ENCODE assay signal across 8 mouse cellular contexts in genomic region chr1:176877756-176878155, GRCm38 (mm10).
DNase-seq lines count a peak whose midpoint lies in the region; ATAC-seq and TF ChIP-seq lines count a peak whose summit lies in the region.
"Had no signal": no experiment of that assay in that cellular context is flagged by ENCODE, and none has a peak within 500 bp of the region (broad histone marks: within the 10 kb centered on the region; RNA-seq: fewer than 3 reads in every experiment).

No protein-coding gene starts in this region.

- DNase-seq in kidney, postnatal 36 days: peak; percentile 34 to 50
- DNase-seq in kidney, adult 11 months: no peak
- DNase-seq in CD4-positive helper T cell, adult 2 months (ENCODE audit: low read depth, low spot score): peak; percentile 57
- DNase-seq in ES-E14 (ENCODE audit: low read depth, low spot score): peak; percentile 42
- DNase-seq in embryo, embryonic 10.5 days (ENCODE audit: low spot score): peak; percentile 85
- DNase-seq in left cerebral cortex, postnatal 25 days (ENCODE audit: low spot score in 2 of 2): peak; percentile 64 to 83
- no peak for DNase-seq in stomach, postnatal 0 days (ENCODE audit: low spot score)

- H3K9ac ChIP-seq in ES-E14 (ENCODE audit: insufficient read depth, low read depth, low read length, poor library complexity, severe bottlenecking): no peak overlapping the region
- H3K9ac ChIP-seq in stomach, postnatal 0 days (ENCODE audit: low read length): no peak overlapping the region

- TF ChIP-seq CTCF in stomach, postnatal 0 days (IDR thresholded peaks at IDR 0.05; ENCODE audit: low read depth): peak; percentile 93

- intact Hi-C loops in left cerebral cortex, postnatal 25 days (cut with DNase I): loop anchor here (2.0 to 5.0 kb wide), 3 partner anchors 311 to 825 kb away; no protein-coding TSS in a partner anchor

- 38% methylated on average over 3 of the region's 3 CpGs for WGBS in stomach, postnatal 0 days

- no peak overlapping the region for H3K27ac ChIP-seq in ES-E14 (ENCODE audit: insufficient read depth, low read depth, low read length, poor library complexity, severe bottlenecking)
- H3K27ac ChIP-seq in stomach, postnatal 0 days (replicated peaks): no peak overlapping the region

- no peaks in the 10 kb centered on the region for H3K27me3 ChIP-seq in stomach, postnatal 0 days (ENCODE audit: control insufficient read depth, insufficient read depth, low read length)

- H3K36me3 ChIP-seq in ES-E14 (ENCODE audit: control insufficient read depth, insufficient read depth, low read length, poor library complexity, severe bottlenecking): no peaks in the 10 kb centered on the region
- H3K36me3 ChIP-seq in stomach, postnatal 0 days (ENCODE audit: control insufficient read depth, insufficient read depth, low read length): no peaks in the 10 kb centered on the region

- TF ChIP-seq EP300 in stomach, postnatal 0 days (optimal IDR thresholded peaks at IDR 0.05): no peak

- no peaks in the 10 kb centered on the region; a peak in 1 of 4 replicates for H3K4me1 ChIP-seq in ES-E14 (ENCODE audit: control insufficient read depth in 2 of 2, insufficient read depth in 2 of 2, low read length in 2 of 2, poor library complexity in 1 of 2)
- no peaks in the 10 kb centered on the region for H3K4me1 ChIP-seq in stomach, postnatal 0 days (replicated peaks; ENCODE audit: control insufficient read depth, insufficient read depth)

- no peak overlapping the region for H3K4me2 ChIP-seq in stomach, postnatal 0 days (replicated peaks; ENCODE audit: low read depth)

- in situ Hi-C loops in ES-E14 (cut with MboI; ENCODE audit: low sequenced_read_pairs in 2 of 2, unreplicated experiment in 2 of 2): loop anchor here (10.0 to 25.0 kb wide), 3 partner anchors 310 to 810 kb away; no protein-coding TSS in a partner anchor

- no peak overlapping the region for H3K4me3 ChIP-seq in ES-E14 (ENCODE audit: insufficient read depth in 1 of 2, low read depth in 1 of 2, low read length in 2 of 2, poor library complexity in 1 of 2, severe bottlenecking in 1 of 2)
- no peak overlapping the region for H3K4me3 ChIP-seq in stomach, postnatal 0 days (ENCODE audit: low read depth, low read length)
- H3K4me3 ChIP-seq: erythroblast, embryonic 14.5 days had no signal

- no peak for ATAC-seq in stomach, postnatal 0 days (ENCODE audit: low FRiP score, low TSS enrichment)

- H3K9me3 ChIP-seq in ES-E14 (ENCODE audit: control insufficient read depth, insufficient read depth, low read depth, low read length): no peaks in the 10 kb centered on the region
- H3K9me3 ChIP-seq in stomach, postnatal 0 days (ENCODE audit: control insufficient read depth, low read length): no peaks in the 10 kb centered on the region

TF ChIP-seq in ES-E14, 5 proteins besides CTCF, POLR2A, EP300 and RAD21:
- TF ChIP-seq ZNF384 (IDR thresholded peaks at IDR 0.05; ENCODE audit: low read depth, low read length): no peak
- no peak for TF ChIP-seq CHD2 (IDR thresholded peaks at IDR 0.05; ENCODE audit: low read depth, low read length)
- peak; percentile 73; the same call in 1 of the 2 replicates for TF ChIP-seq ZC3H11A (IDR thresholded peaks at IDR 0.05; ENCODE audit: borderline replicate concordance, low read depth, low read length)
TF ChIP-seq in ES-E14: peak in this region for 1.

Comparison
In these comparisons a context has a peak if more than half of its experiments do, and no peak if none do; other contexts are left out.
1. DNase-seq: peak in kidney, postnatal 36 days (2 of 2), CD4-positive helper T cell, adult 2 months (single experiment), ES-E14 (single experiment), embryo, embryonic 10.5 days (single experiment) and left cerebral cortex, postnatal 25 days (2 of 2); none in kidney, adult 11 months (single experiment) and stomach, postnatal 0 days (single experiment).